Mouse (Mus musculus) heart, embryonic 15.5 days (tissue): ENCODE data around the gene Pcbp3. TPM values are rescaled to one million over a fixed set of nuclear protein-coding genes. Genes with fewer than 3 reads are reported as not detected.
A peak's percentile ranks its signal among the peaks of the same experiment; 100 is the strongest.

Experiments used
- ATAC-seq: fragments of 200-750 bp; cut with Nextera tagmentation; replicated peaks from 2 replicates; pipeline ENCODE4 v1.8.0; 2017; ENCODE audit warnings: low read depth, moderate TSS enrichment; ENCODE audit not compliant: insufficient number of reproducible peaks, insufficient read depth, low FRiP score
- H3K27ac ChIP-seq: fragments of 300-500 bp; sonication (generic); 2 replicates; pipeline ENCODE4 v1.5.1; 2015; ENCODE audit warnings: mild to moderate bottlenecking, inconsistent platforms
- H3K27me3 ChIP-seq: fragments of 300-500 bp; sonication (generic); 2 replicates; pipeline ENCODE4 v1.6.1; 2015; ENCODE audit warnings: inconsistent platforms
- H3K36me3 ChIP-seq: fragments of 300-500 bp; sonication (generic); 2 replicates; pipeline ENCODE4 v1.6.1; 2015; ENCODE audit warnings: mild to moderate bottlenecking, inconsistent platforms
- H3K4me1 ChIP-seq: fragments of 300-500 bp; sonication (generic); replicated peaks from 2 replicates; pipeline ENCODE4 v1.6.1; 2015; ENCODE audit warnings: inconsistent platforms
- H3K4me2 ChIP-seq: fragments of 300-500 bp; sonication (generic); 2 replicates; pipeline ENCODE4 v1.6.1; 2015; ENCODE audit warnings: inconsistent platforms, mild to moderate bottlenecking, moderate library complexity
- H3K4me3 ChIP-seq: fragments of 300-500 bp; sonication (generic); 2 replicates; pipeline ENCODE4 v1.5.1; 2015; ENCODE audit warnings: mild to moderate bottlenecking, inconsistent platforms
- H3K9ac ChIP-seq: fragments of 300-500 bp; sonication (generic); 2 replicates; pipeline ENCODE4 v1.6.1; 2015; ENCODE audit warnings: mild to moderate bottlenecking, inconsistent platforms
- H3K9me3 ChIP-seq: fragments of 300-500 bp; sonication (generic); replicated peaks from 2 replicates; pipeline ENCODE4 v1.6.1; 2016; ENCODE audit warnings: inconsistent platforms
- WGBS: fragments of 180-500 bp; shearing (Covaris S2); methylation state at CpG from one replicate; pipeline ENCODE4 v1.1.7; 2015; ENCODE audit warnings: mixed read lengths; 5-methylcytosine and 5-hydroxymethylcytosine counted together
- polyA plus RNA-seq: library from polyadenylated mRNA; unstranded; fragments of >200 nt; fragmentation: Nextera tagmentation; extraction: Ambion mirVana; gene quantifications from 2 replicates; pipeline ENCODE4 v1.2.1, GENCODE M21; 2015

Pcbp3 gene
- polyA plus RNA-seq, 1 experiment from 2014 or later, result 9.4 TPM

DNA sequence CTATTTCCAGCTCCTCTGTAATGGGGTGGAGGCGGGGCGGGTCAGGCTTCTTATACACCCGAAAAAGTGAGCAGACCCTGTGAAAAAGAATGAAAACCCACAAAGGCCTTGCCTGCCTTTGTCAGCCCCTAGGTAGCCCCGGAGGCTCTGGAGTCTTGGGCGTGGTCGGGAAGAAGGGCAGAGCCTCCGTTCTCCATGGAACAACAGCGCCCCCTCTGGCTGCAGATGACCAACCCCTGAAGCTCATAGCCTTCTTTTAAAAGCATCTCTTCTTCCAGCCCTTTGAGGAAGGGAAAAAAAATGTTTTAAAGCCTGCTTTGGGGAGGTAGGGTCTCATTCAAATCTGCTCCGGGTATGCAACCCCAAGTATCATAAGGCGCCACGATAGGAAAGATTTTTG is 233.3 kb downstream of the Pcbp3 start:
- Histone ChIP-seq H3K9me3 (no peaks in the 10 kb centered on the region), H3K27ac (no peak overlapping the region), H3K4me3 (no peak overlapping the region), H3K9ac (no peak overlapping the region), H3K4me2 (peak overlapping the region; percentile 32), H3K36me3 (no peaks in the 10 kb centered on the region), H3K27me3 (no peaks in the 10 kb centered on the region), H3K4me1 (peaks cover 49% of the 10 kb centered on the region)
- 14% methylated on average over 11 of the region's 11 CpGs for WGBS
- ATAC-seq, result no peak

DNA sequence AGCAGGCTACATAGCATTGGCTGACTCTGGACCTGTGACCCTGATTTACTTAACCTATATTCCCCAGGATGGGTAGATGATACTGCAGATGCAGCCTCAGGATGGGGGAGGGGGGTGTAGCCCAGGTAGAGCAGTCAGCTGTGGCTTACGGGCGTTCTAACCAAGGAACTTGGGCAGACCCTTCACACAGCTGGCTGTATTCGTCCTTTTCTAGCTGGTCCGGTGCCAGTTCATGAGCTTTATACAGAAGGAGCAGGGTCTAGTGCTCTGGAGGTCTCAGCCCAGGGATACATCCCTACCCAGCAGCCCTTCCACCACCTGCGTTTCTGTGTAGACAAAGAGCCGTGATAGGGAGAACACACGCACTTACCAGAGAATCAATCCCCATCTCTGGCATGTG is 234.4 kb downstream of the Pcbp3 start:
- Histone ChIP-seq H3K4me2 (no peak overlapping the region), H3K27me3 (no peaks in the 10 kb centered on the region), H3K36me3 (0 out of 2 replicates have a peak, but pooled peaks cover 8% of the 10 kb centered on the region), H3K27ac (no peak overlapping the region), H3K9ac (no peak overlapping the region), H3K9me3 (no peaks in the 10 kb centered on the region), H3K4me1 (peaks cover 39% of the 10 kb centered on the region), H3K4me3 (no peak overlapping the region)
- WGBS, result 84% methylated on average over 7 of the region's 7 CpGs
- ATAC-seq, result no peak

DNA sequence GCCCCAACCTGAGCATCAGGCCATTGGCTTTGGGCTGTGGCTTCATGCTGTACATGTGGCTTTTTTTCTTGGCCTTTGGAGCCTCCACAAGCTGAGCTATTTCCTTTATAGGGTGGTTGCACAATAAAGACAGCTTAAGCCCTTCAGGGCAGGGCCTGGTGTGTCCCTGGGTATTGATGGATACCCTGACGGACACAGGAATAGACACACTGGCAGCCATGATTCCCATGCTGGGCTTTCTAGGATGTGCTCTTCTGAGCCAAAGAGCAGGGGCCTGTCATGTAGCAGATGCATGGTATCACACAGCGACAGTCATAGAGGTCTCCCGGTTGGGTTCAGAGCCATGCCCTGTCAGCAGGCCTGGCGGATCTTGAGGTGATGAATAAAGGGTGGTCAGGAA is 234.8 kb downstream of the Pcbp3 start:
- 0 out of 2 replicates have a peak, but pooled peaks cover 8% of the 10 kb centered on the region for H3K36me3 ChIP-seq
- no peak overlapping the region for H3K9ac ChIP-seq
- no peak overlapping the region for H3K4me3 ChIP-seq
- no peaks in the 10 kb centered on the region for H3K27me3 ChIP-seq
- peak overlapping the region; percentile 26; the same call in 1 of the 2 replicates for H3K27ac ChIP-seq
- no peak overlapping the region for H3K4me2 ChIP-seq
- H3K9me3 ChIP-seq, result no peaks in the 10 kb centered on the region
- 71% methylated on average over 4 of the region's 4 CpGs for WGBS
- no peak for ATAC-seq
- H3K4me1 ChIP-seq, result peaks cover 34% of the 10 kb centered on the region

DNA sequence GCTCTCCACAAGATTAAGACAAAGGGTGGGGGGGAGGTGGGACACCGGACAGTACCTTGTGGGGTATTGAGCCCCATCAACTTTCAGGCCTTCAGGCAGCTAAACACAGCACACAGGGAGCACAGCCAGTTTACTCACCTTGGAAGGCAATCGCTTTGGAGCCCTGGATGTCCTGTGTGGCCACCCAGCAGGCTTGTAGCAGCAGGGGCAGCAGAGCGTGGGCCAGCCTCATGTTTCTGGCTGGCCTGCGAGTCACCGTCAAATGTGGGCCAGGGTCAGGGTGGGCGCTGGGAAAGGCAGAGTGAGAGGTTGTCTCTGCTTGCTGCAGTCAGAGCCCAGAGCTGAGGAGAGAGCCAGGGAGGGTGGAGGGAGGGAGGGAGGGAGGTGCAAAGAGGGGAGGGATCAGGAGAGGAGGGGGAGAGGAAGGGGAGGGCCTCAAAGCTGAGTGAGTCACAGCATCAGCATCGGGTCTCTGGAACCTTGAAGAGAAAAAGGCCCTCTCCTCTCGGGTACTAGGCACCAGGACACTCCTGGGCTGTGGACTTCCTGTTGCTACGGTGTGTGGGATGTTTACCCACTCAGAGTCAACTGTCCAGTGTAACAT is 235.9 kb downstream of the Pcbp3 start, which contains the start of gene Col6a1:
TSS of gene Col6a1 (minus strand) at position 487 of the 604 bp plus-strand sequence.
- H3K9me3 ChIP-seq, result no peaks in the 10 kb centered on the region
- 19% methylated on average over 9 of the region's 9 CpGs for whole genome bisulfite sequencing
- H3K4me3 ChIP-seq, result peak within 1 kb of the TSS; percentile 46
- peaks cover 31% of the 10 kb centered on the region for H3K4me1 ChIP-seq
- 0 out of 2 replicates have a peak, but pooled peaks cover 11% of the 10 kb centered on the region for H3K36me3 ChIP-seq
- no peaks in the 10 kb centered on the region for H3K27me3 ChIP-seq
- ATAC-seq, result 0 out of 2 replicates have a peak, but pooled peaks have one; percentile 37
- H3K4me2 ChIP-seq, result peak within 1 kb of the TSS; percentile 60
- H3K9ac ChIP-seq, result peak within 1 kb of the TSS; percentile 49
- H3K27ac ChIP-seq, result peak within 1 kb of the TSS; percentile 61

DNA sequence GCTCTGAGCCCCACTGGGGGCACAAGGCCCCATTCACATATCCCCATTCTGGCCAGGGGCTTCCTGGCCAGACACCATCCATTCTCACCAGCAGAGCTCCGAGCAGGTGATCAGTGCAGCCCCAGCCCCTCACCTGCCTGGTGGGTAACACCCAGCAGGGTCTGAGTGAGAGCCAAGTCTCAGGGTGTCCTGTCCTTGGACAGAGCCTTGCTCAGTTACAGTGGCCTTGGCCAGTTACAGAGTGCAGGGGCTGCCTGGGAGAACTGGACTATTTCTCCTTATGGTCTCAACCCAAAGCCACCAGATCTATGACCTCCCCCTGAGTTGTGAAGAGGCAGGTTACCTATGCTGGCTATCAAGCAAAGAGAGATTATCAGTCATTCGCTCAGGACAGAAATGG is 236.6 kb downstream of the Pcbp3 start:
- Histone ChIP-seq H3K27ac (peak overlapping the region; percentile 61), H3K9ac (peak overlapping the region; percentile 49), H3K27me3 (no peaks in the 10 kb centered on the region), H3K36me3 (0 out of 2 replicates have a peak, but pooled peaks cover 16% of the 10 kb centered on the region), H3K4me3 (peak overlapping the region; percentile 46), H3K4me2 (peak overlapping the region; percentile 60), H3K9me3 (no peaks in the 10 kb centered on the region), H3K4me1 (peaks cover 31% of the 10 kb centered on the region)
- 51% methylated on average over 2 of the region's 2 CpGs for WGBS
- no peak for ATAC-seq

DNA sequence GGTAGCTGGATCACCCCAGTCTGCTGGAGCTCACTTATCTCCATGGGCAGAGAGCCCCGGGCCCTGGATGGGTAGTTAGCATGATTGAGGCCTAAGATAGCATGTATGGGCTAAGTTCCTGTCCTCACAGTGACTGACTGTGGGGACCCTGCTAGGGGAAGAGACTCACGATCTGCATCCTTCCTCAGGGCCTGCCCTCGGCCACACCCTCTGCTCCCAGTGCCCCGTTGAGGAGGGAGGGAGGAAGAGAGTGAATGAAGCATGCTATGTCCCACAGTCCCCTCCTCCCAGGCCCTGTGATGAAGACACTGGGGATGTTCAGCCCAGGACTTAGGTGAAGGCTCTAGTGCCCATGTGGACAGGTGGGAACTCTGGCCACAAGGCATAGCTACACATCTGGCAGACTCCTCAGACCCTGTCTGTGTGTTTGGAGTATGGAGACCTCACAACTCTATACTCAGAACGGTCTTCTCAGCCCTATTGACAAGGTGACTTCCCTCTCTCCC is 237.4 kb downstream of the Pcbp3 start:
- WGBS, result 47% methylated on average over 5 of the region's 5 CpGs
- H3K36me3 ChIP-seq, result 0 out of 2 replicates have a peak, but pooled peaks cover 16% of the 10 kb centered on the region
- peak overlapping the region; percentile 60 for H3K4me2 ChIP-seq
- ATAC-seq, result no peak
- H3K27me3 ChIP-seq, result no peaks in the 10 kb centered on the region
- peaks cover 25% of the 10 kb centered on the region for H3K4me1 ChIP-seq
- H3K9ac ChIP-seq, result no peak overlapping the region
- H3K4me3 ChIP-seq, result peak overlapping the region; percentile 46
- H3K27ac ChIP-seq, result no peak overlapping the region
- no peaks in the 10 kb centered on the region for H3K9me3 ChIP-seq

DNA sequence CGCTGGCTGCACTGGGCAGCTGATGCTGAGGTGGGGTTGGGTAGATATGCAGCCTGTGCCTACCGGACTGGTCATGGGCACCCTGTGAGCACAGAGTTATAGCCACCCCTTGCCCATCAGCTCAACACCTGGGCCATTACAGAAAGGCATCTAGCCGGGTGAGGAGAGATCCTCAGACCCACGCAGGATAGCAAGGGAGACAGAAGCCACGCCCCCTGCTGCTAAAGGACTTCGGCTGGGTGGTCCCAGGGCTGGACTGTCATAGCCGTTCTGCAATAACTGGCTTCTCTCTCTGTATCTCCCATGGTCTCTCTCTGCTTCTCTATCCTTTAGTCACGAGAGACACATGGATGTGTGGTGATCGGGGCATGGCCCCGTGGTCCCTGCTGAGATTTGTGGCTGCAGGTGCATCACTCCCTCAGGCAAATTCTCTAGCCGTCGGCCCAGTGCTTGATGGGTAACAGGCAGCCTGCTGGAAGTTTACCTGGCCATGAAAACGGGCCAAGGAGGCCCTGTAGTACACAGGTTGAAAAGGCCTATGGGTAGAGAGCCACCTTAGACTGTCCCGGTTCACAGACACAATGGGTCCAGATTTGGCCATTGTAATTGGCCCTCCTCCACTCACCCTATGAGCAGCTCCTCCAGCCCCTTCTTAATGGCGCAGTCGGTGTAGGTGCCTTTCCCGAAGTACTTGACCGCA is 238.8 kb downstream of the Pcbp3 start:
- ATAC-seq, result no peak
- H3K36me3 ChIP-seq, result 0 out of 2 replicates have a peak, but pooled peaks cover 20% of the 10 kb centered on the region

DNA sequence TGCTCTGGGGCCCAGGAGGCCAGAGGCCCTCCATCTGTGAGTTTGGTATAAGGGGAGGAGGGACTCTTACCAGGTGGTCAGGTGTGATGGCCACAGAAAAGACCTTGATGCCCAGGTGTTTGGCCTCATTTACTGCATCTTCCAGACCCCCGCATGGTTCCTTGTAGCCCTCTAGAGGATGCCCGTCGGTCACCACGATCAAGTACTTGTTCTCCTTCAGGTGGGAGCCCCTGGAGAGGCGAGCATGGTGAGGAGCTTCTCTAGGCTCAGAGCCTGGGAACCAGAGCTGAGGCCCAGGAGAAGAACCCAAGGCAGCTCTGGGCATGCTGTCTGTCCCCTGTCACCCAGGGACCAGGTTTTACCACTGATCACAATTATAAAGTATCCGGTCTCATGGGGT is 239.9 kb downstream of the Pcbp3 start:
- H3K27ac ChIP-seq, result no peak overlapping the region
- H3K4me3 ChIP-seq, result no peak overlapping the region
- no peak overlapping the region for H3K9ac ChIP-seq
- H3K9me3 ChIP-seq, result no peaks in the 10 kb centered on the region
- no peak overlapping the region for H3K4me2 ChIP-seq
- 0 out of 2 replicates have a peak, but pooled peaks cover 25% of the 10 kb centered on the region for H3K36me3 ChIP-seq
- no peak for ATAC-seq
- no peaks in the 10 kb centered on the region for H3K27me3 ChIP-seq
- peaks cover 15% of the 10 kb centered on the region; the same call in 1 of the 2 replicates for H3K4me1 ChIP-seq
- WGBS, result 92% methylated on average over 6 of the region's 6 CpGs

More for the DNA sequence above, 238.8 kb downstream of the Pcbp3 start:
- no peaks in the 10 kb centered on the region for H3K27me3 ChIP-seq
- H3K4me3 ChIP-seq, result no peak overlapping the region
- no peak overlapping the region for H3K27ac ChIP-seq
- H3K4me1 ChIP-seq, result peaks cover 18% of the 10 kb centered on the region
- WGBS, result 85% methylated on average over 18 of the region's 18 CpGs
- no peak overlapping the region for H3K4me2 ChIP-seq
- H3K9ac ChIP-seq, result no peak overlapping the region
- no peaks in the 10 kb centered on the region for H3K9me3 ChIP-seq

DNA sequence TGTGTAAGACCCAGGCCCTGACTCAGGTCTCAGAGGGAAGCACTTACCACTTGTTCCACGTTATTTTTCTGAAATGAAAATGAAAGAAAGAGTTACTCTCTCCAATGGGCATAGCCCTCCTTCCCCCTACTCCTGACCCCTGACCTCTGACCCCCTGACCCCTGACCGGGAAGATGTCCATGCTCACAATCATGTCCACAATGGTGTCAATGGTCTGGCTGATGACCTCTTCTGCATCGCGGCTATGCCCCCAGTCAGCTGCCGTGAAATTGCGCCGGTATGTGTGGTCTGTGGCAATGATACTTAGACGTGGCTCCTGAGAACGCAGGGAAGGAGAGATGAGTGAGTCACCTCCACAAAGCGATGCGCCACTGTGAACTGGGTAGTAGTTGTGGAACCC is 240.5 kb downstream of the Pcbp3 start:
- ATAC-seq, result no peak
- H3K27me3 ChIP-seq, result no peaks in the 10 kb centered on the region
- no peak overlapping the region for H3K9ac ChIP-seq
- H3K4me3 ChIP-seq, result no peak overlapping the region
- no peak overlapping the region for H3K27ac ChIP-seq
- 89% methylated on average over 11 of the region's 11 CpGs for WGBS
- H3K36me3 ChIP-seq, result 0 out of 2 replicates have a peak, but pooled peaks cover 27% of the 10 kb centered on the region
- H3K4me2 ChIP-seq, result no peak overlapping the region
- H3K4me1 ChIP-seq, result peaks cover 15% of the 10 kb centered on the region; the same call in 1 of the 2 replicates
- H3K9me3 ChIP-seq, result no peaks in the 10 kb centered on the region

DNA sequence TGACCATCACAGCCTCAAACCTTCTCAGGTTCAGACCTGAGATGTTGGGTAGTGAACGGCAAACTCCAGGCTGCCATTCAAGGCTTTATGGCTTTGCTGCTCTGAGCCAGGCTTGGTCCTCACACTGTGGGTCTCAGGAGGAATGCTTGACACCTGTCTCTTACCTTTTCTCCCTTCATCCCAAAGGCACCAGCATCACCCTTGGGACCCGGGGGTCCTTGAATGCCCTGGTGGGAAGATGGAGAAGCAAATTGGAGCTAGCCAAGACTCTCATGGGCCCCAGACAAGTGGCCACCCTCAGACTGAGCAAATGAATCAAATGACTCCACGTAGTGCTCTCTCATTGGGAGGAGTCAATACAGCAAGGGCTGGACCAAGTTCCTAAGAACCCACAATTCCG is 244.1 kb downstream of the Pcbp3 start:
- Histone ChIP-seq H3K9me3 (no peaks in the 10 kb centered on the region), H3K4me3 (no peak overlapping the region), H3K27ac (no peak overlapping the region), H3K27me3 (no peaks in the 10 kb centered on the region), H3K36me3 (peaks cover 34% of the 10 kb centered on the region; the same call in 1 of the 2 replicates), H3K4me2 (no peak overlapping the region), H3K9ac (no peak overlapping the region), H3K4me1 (no peaks in the 10 kb centered on the region)
- no peak for ATAC-seq
- 80% methylated on average over 4 of the region's 4 CpGs for WGBS

DNA sequence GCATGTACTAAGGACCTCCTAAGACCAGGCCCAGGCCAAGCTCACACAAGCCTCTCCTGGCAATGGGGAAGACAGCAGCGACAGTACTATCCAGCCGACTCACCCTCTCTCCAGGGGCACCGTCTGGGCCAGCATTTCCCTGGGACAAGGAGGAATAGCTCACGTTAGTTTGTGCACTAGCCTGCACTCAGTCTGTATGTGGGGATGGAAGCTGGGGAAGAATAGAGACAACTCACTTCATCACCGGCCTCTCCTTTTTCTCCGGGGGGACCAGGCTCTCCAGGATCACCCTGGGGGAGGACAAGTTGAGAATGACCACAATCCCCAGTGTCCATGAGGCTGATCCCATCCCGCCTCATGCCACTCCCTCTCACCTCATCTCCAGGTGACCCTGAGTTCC is 244.7 kb downstream of the Pcbp3 start:
- WGBS, result 86% methylated on average over 7 of the region's 7 CpGs
- ATAC-seq, result no peak
- no peaks in the 10 kb centered on the region for H3K27me3 ChIP-seq
- peaks cover 32% of the 10 kb centered on the region for H3K36me3 ChIP-seq
- no peak overlapping the region for H3K4me3 ChIP-seq
- no peak overlapping the region for H3K9ac ChIP-seq
- H3K9me3 ChIP-seq, result no peaks in the 10 kb centered on the region
- no peaks in the 10 kb centered on the region for H3K4me1 ChIP-seq
- H3K27ac ChIP-seq, result no peak overlapping the region
- H3K4me2 ChIP-seq, result no peak overlapping the region
